ENCODE assay signal across 19 mouse cellular contexts in the genomic region with DNA sequence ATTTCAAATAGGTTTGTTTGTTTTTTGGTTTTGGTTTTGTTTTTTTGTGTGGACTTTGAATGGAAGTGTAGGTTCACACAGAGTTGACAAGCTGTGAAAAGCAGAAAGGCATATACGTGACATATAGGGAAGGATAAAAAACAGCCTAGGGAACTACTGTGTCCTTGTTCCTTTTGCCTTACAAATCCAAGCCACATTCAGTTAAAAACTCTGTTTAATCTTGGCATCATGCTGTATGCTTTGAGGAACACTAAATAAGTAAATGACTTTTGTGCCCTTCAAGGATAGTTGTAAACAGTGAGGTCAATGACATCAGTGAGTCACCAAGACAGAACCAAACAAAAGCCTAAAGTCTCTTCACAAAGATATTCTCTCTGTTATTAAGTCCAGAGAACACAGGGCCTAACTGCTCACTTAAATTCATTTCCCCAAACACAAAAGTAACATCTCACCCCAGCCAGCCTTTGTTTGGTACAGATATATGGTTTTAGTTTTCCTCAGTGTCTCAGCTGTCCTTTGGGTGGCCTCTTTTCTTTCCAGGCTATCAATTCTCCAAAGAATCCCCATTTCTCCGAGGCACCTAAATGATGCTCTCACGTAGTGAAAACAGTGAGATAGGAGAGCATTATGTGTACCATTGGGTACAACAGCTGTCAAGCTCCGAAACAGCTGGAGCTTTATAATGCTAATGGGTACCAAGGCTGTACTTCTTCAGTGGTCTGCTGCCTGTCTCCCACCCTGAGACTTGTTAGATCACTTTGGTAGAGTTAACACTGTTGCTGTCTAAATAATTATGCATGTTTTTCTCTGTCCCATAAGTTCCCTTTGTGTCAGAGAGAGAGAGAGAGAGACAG. TPM values are rescaled to one million over a fixed set of nuclear protein-coding genes. Genes with fewer than 3 reads are reported as not detected.
DNase-seq lines count a peak whose midpoint lies in the region; ATAC-seq and TF ChIP-seq lines count a peak whose summit lies in the region.
"Had no signal": no experiment of that assay in that cellular context is flagged by ENCODE, and none has a peak within 500 bp of the region (broad histone marks: within the 10 kb centered on the region; RNA-seq: fewer than 3 reads in every experiment).

No protein-coding gene starts in this region.

- no peak for TF ChIP-seq CTCF in lung, postnatal 0 days (IDR thresholded peaks at IDR 0.05)
- no peak for TF ChIP-seq CTCF in lung, adult 2 months (IDR thresholded peaks at IDR 0.05; ENCODE audit: insufficient read depth, low read length)

- TF ChIP-seq EP300 in lung, postnatal 0 days (IDR thresholded peaks at IDR 0.05), result peak; percentile 53

- 64% methylated on average over 4 of the region's 4 CpGs for WGBS in lung, postnatal 0 days
- 70% methylated on average over 4 of the region's 4 CpGs for WGBS in lung, adult 2 months
- 56% methylated on average over 4 of the region's 4 CpGs for WGBS in midbrain, embryonic 11.5 days
- WGBS in midbrain, embryonic 15.5 days, result 49% methylated on average over 4 of the region's 4 CpGs
- 27% methylated on average over 4 of the region's 4 CpGs for WGBS in neural tube, embryonic 14.5 days
- 33% methylated on average over 4 of the region's 4 CpGs for WGBS in neural tube, embryonic 15.5 days

- TF ChIP-seq POLR2A in lung, adult 2 months (IDR thresholded peaks at IDR 0.05; ENCODE audit: borderline replicate concordance, extremely low read depth, low read depth, low read length), result no peak

- H3K9me3 ChIP-seq in lung, postnatal 0 days (ENCODE audit: low read length), result no peaks in the 10 kb centered on the region
- H3K9me3 ChIP-seq in midbrain, embryonic 11.5 days (ENCODE audit: control insufficient read depth, low read length), result no peaks in the 10 kb centered on the region
- H3K9me3 ChIP-seq in midbrain, embryonic 15.5 days, result no peaks in the 10 kb centered on the region
- no peaks in the 10 kb centered on the region for H3K9me3 ChIP-seq in neural tube, embryonic 14.5 days (ENCODE audit: control insufficient read depth, low read length)
- 0 out of 2 replicates have a peak, but pooled peaks cover 5% of the 10 kb centered on the region for H3K9me3 ChIP-seq in neural tube, embryonic 15.5 days (replicated peaks)
- H3K9me3 ChIP-seq: embryonic facial prominence, embryonic 13.5 days; embryonic facial prominence, embryonic 15.5 days had no signal

- 0 out of 2 replicates have a peak overlapping the region, but pooled peaks have one; percentile 26 for H3K27ac ChIP-seq in lung, postnatal 0 days (ENCODE audit: low read length)
- no peak overlapping the region for H3K27ac ChIP-seq in midbrain, embryonic 11.5 days (ENCODE audit: low read depth, low read length)
- no peak overlapping the region for H3K27ac ChIP-seq in midbrain, embryonic 15.5 days
- no peak overlapping the region for H3K27ac ChIP-seq in neural tube, embryonic 14.5 days (ENCODE audit: low read depth, low read length)
- H3K27ac ChIP-seq in neural tube, embryonic 15.5 days (replicated peaks), result no peak overlapping the region
- H3K27ac ChIP-seq: embryonic facial prominence, embryonic 13.5 days; embryonic facial prominence, embryonic 15.5 days; forebrain, embryonic 10.5 days; forebrain, embryonic 12.5 days had no signal

- DNase-seq in embryo, embryonic 9.5 days (ENCODE audit: extremely low spot score), result peak; percentile 5
- DNase-seq in embryo, embryonic 11 days, result no peak
- DNase-seq in lung, postnatal 0 days (ENCODE audit: low spot score), result peak; percentile 42
- DNase-seq in lung, adult 2 months, result no peak
- DNase-seq in midbrain, embryonic 11.5 days (ENCODE audit: low spot score, missing footprints), result peak; percentile 84
- DNase-seq: adrenal gland, adult 8-10 months; adrenal gland, postnatal 14 days; cerebellum, adult 11 months; cerebellum, adult 8-10 months; cerebellum, adult 9-11 months; cerebellum, postnatal 36 days had no signal

- H3K27me3 ChIP-seq in lung, postnatal 0 days (replicated peaks; ENCODE audit: insufficient read depth, low read length), result no peaks in the 10 kb centered on the region
- no peaks in the 10 kb centered on the region for H3K27me3 ChIP-seq in midbrain, embryonic 11.5 days (ENCODE audit: control insufficient read depth, insufficient read depth, low read length)
- no peaks in the 10 kb centered on the region for H3K27me3 ChIP-seq in midbrain, embryonic 15.5 days (replicated peaks)
- H3K27me3 ChIP-seq in neural tube, embryonic 14.5 days (ENCODE audit: control insufficient read depth, insufficient read depth, low read length), result no peaks in the 10 kb centered on the region
- no peaks in the 10 kb centered on the region for H3K27me3 ChIP-seq in neural tube, embryonic 15.5 days (replicated peaks)
- H3K27me3 ChIP-seq: embryonic facial prominence, embryonic 13.5 days; embryonic facial prominence, embryonic 15.5 days; forebrain, embryonic 12.5 days had no signal

- H3K4me3 ChIP-seq in lung, postnatal 0 days (ENCODE audit: low read depth, low read length), result no peak overlapping the region
- H3K4me3 ChIP-seq in lung, adult 2 months (replicated peaks; ENCODE audit: extremely low read depth, low read depth, low read length), result no peak overlapping the region
- no peak overlapping the region for H3K4me3 ChIP-seq in midbrain, embryonic 11.5 days (ENCODE audit: low read depth, low read length)
- H3K4me3 ChIP-seq in midbrain, embryonic 15.5 days, result no peak overlapping the region
- no peak overlapping the region for H3K4me3 ChIP-seq in neural tube, embryonic 14.5 days (ENCODE audit: low read depth, low read length)
- H3K4me3 ChIP-seq in neural tube, embryonic 15.5 days (replicated peaks), result no peak overlapping the region
- H3K4me3 ChIP-seq: embryonic facial prominence, embryonic 13.5 days; embryonic facial prominence, embryonic 15.5 days; erythroblast, embryonic 14.5 days; forebrain, embryonic 10.5 days; forebrain, embryonic 12.5 days had no signal

- H3K4me1 ChIP-seq in lung, postnatal 0 days (ENCODE audit: insufficient read depth, low read depth, low read length), result no peaks in the 10 kb centered on the region
- H3K4me1 ChIP-seq in lung, adult 2 months (ENCODE audit: control insufficient read depth, insufficient read depth, low read length), result peaks cover 7% of the 10 kb centered on the region
- H3K4me1 ChIP-seq in midbrain, embryonic 11.5 days (ENCODE audit: control insufficient read depth, insufficient read depth, low read length), result no peaks in the 10 kb centered on the region
- no peaks in the 10 kb centered on the region for H3K4me1 ChIP-seq in midbrain, embryonic 15.5 days
- H3K4me1 ChIP-seq in neural tube, embryonic 14.5 days (ENCODE audit: control insufficient read depth, insufficient read depth, low read length), result no peaks in the 10 kb centered on the region
- H3K4me1 ChIP-seq in neural tube, embryonic 15.5 days, result 0 out of 2 replicates have a peak, but pooled peaks cover 3% of the 10 kb centered on the region
- H3K4me1 ChIP-seq: embryonic facial prominence, embryonic 13.5 days; embryonic facial prominence, embryonic 15.5 days; forebrain, embryonic 10.5 days had no signal

- no peak overlapping the region for H3K9ac ChIP-seq in lung, postnatal 0 days (replicated peaks; ENCODE audit: low read depth)
- no peak overlapping the region for H3K9ac ChIP-seq in midbrain, embryonic 11.5 days (ENCODE audit: low read length)
- H3K9ac ChIP-seq in midbrain, embryonic 15.5 days, result no peak overlapping the region
- no peak overlapping the region for H3K9ac ChIP-seq in neural tube, embryonic 14.5 days (replicated peaks; ENCODE audit: low read depth, low read length)
- no peak overlapping the region for H3K9ac ChIP-seq in neural tube, embryonic 15.5 days (replicated peaks)
- H3K9ac ChIP-seq: embryonic facial prominence, embryonic 13.5 days; embryonic facial prominence, embryonic 15.5 days; forebrain, embryonic 12.5 days had no signal

- peak; percentile 54 for ATAC-seq in lung, postnatal 0 days
- peak; percentile 38; the same call in 1 of the 2 replicates for ATAC-seq in midbrain, embryonic 11.5 days (ENCODE audit: low FRiP score)
- ATAC-seq in midbrain, embryonic 15.5 days (replicated peaks), result no peak
- ATAC-seq in neural tube, embryonic 14.5 days (ENCODE audit: low read depth), result 0 out of 2 replicates have a peak, but pooled peaks have one; percentile 58
- no peak; the same call in 1 of the 2 replicates for ATAC-seq in neural tube, embryonic 15.5 days (ENCODE audit: low FRiP score)

- H3K4me2 ChIP-seq in lung, postnatal 0 days (replicated peaks; ENCODE audit: low read depth, low read length), result no peak overlapping the region
- no peak overlapping the region for H3K4me2 ChIP-seq in midbrain, embryonic 11.5 days
- H3K4me2 ChIP-seq in midbrain, embryonic 15.5 days, result no peak overlapping the region
- no peak overlapping the region for H3K4me2 ChIP-seq in neural tube, embryonic 14.5 days (ENCODE audit: low read depth, low read length)
- no peak overlapping the region for H3K4me2 ChIP-seq in neural tube, embryonic 15.5 days
- H3K4me2 ChIP-seq: embryonic facial prominence, embryonic 13.5 days; embryonic facial prominence, embryonic 15.5 days; forebrain, embryonic 12.5 days had no signal

- no peaks in the 10 kb centered on the region for H3K36me3 ChIP-seq in lung, postnatal 0 days (ENCODE audit: insufficient read depth, low read length)
- no peaks in the 10 kb centered on the region for H3K36me3 ChIP-seq in midbrain, embryonic 11.5 days (ENCODE audit: control insufficient read depth, insufficient read depth, low read length)
- no peaks in the 10 kb centered on the region for H3K36me3 ChIP-seq in midbrain, embryonic 15.5 days (replicated peaks)
- H3K36me3 ChIP-seq in neural tube, embryonic 14.5 days (ENCODE audit: control insufficient read depth, insufficient read depth, low read length), result no peaks in the 10 kb centered on the region
- H3K36me3 ChIP-seq in neural tube, embryonic 15.5 days, result no peaks in the 10 kb centered on the region
- H3K36me3 ChIP-seq: embryonic facial prominence, embryonic 13.5 days; embryonic facial prominence, embryonic 15.5 days; forebrain, embryonic 10.5 days; forebrain, embryonic 12.5 days had no signal

RNA-seq across cellular contexts. Expression of a gene that starts 36.3 kb away (rescaled TPM):
- polyA plus RNA-seq in lung, postnatal 0 days (2015; fragmentation: Nextera tagmentation; extraction: Ambion mirVana), result 106 and 110 TPM in 2 replicates
- 35.6 and 39.0 TPM in 2 replicates for polyA plus RNA-seq in lung, adult 2 months (2012; rRNA removed)
- polyA plus RNA-seq in midbrain, embryonic 11.5 days (2014; fragmentation: Nextera tagmentation; extraction: Ambion mirVana), result 410 and 445 TPM in 2 replicates
- 203 and 208 TPM in 2 replicates for polyA plus RNA-seq in midbrain, embryonic 15.5 days (2015; fragmentation: Nextera tagmentation; extraction: Ambion mirVana)
- 303 and 307 TPM in 2 replicates for polyA plus RNA-seq in neural tube, embryonic 14.5 days (2014; fragmentation: Nextera tagmentation; extraction: Ambion mirVana)
- 145 and 159 TPM in 2 replicates for polyA plus RNA-seq in neural tube, embryonic 15.5 days (2015; fragmentation: Nextera tagmentation; extraction: Ambion mirVana)

Comparison
In these comparisons a context has a peak if more than half of its experiments do, and no peak if none do; other contexts are left out.
1. DNase-seq: peak in embryo, embryonic 9.5 days (single experiment), lung, postnatal 0 days (single experiment) and midbrain, embryonic 11.5 days (single experiment); none in embryo, embryonic 11 days (single experiment) and lung, adult 2 months (single experiment).
2. ATAC-seq: peak in lung, postnatal 0 days (single experiment), midbrain, embryonic 11.5 days (single experiment) and neural tube, embryonic 14.5 days (single experiment); none in midbrain, embryonic 15.5 days (single experiment) and neural tube, embryonic 15.5 days (single experiment).